Mouse (Mus musculus) ovary, adult 18-20 months (tissue): ENCODE results near the gene Mymx.

Source experiments
- DNase-seq: peaks from one replicate; pipeline ENCODE4 v3.0.0; 2022; ENCODE audit warnings: low spot score, mixed read lengths

Gene Mymx

GRCm38 (mm10) chr17:45551249-45551796 lies 50.6 kb downstream of the Mymx start:
- no peak for DNase-seq
